Mouse (Mus musculus) small intestine, adult 2 months (tissue): ENCODE data around the gene 4930550C14Rik. TPM values are rescaled to one million over a fixed set of nuclear protein-coding genes. Genes with fewer than 3 reads are reported as not detected.
A peak's percentile ranks its signal among the peaks of the same experiment; 100 is the strongest.

Experiments
- H3K27ac ChIP-seq: fragments of 200-500 bp; 2 replicates; pipeline ENCODE4 v1.5.1; 2012; ENCODE audit warnings: low read depth, low read length, control low read depth, inconsistent platforms; ENCODE audit not compliant: insufficient read depth
- H3K27me3 ChIP-seq: fragments of 200-500 bp; 2 replicates; pipeline ENCODE4 v1.6.1; 2012; ENCODE audit warnings: mild to moderate bottlenecking, moderate library complexity, low read length, inconsistent platforms; ENCODE audit not compliant: control insufficient read depth, insufficient read depth
- H3K36me3 ChIP-seq: fragments of 200-500 bp; 2 replicates; pipeline ENCODE4 v1.6.1; 2012; ENCODE audit warnings: mild to moderate bottlenecking, low read length, control low read depth, inconsistent platforms; ENCODE audit not compliant: control insufficient read depth, insufficient read depth
- H3K4me1 ChIP-seq: fragments of 200-500 bp; 2 replicates; pipeline ENCODE4 v1.6.1; 2012; ENCODE audit warnings: low read length, inconsistent platforms, mixed read lengths; ENCODE audit not compliant: control insufficient read depth, insufficient read depth, insufficient read length
- H3K4me3 ChIP-seq: fragments of 200-500 bp; 2 replicates; pipeline ENCODE4 v1.5.1; 2012; ENCODE audit warnings: low read depth, mild to moderate bottlenecking, control low read depth, inconsistent platforms, low read length, moderate library complexity
- CTCF ChIP-seq: fragments of 200-500 bp; IDR thresholded peaks from 2 replicates; pipeline ENCODE4 v1.5.1; 2012; ENCODE audit warnings: low read depth, mild to moderate bottlenecking, control low read depth, inconsistent platforms, low read length, moderate library complexity, mixed read lengths; ENCODE audit not compliant: insufficient replicate concordance, insufficient read length; ENCODE audit errors: extremely low read depth
- POLR2A ChIP-seq: fragments of 200-500 bp; IDR thresholded peaks from 2 replicates; pipeline ENCODE4 v1.6.1; 2012; ENCODE audit warnings: low read depth, mild to moderate bottlenecking, control low read depth, inconsistent platforms, low read length, moderate library complexity
- WGBS: fragments of 180-500 bp; shearing (Covaris S2); methylation state at CpG from one replicate; pipeline ENCODE4 v1.1.7; 2018; 5-methylcytosine and 5-hydroxymethylcytosine counted together
- polyA plus RNA-seq: library from polyadenylated mRNA; depleted of rRNA; stranded (reverse); fragments of >200 nt; gene quantifications from 2 replicates; pipeline ENCODE4 v1.2.3, GENCODE M21; 2012; rRNA removed

Gene 4930550C14Rik
- polyA plus RNA-seq = not detected in 2 replicates

- TF ChIP-seq CTCF (no peak), POLR2A (no peak)
- H3K4me1 ChIP-seq = peaks cover 7% of the 10 kb centered on the region; the same call in 1 of the 2 replicates
- H3K27me3 ChIP-seq = no peaks in the 10 kb centered on the region
- WGBS = 6% methylated on average over 11 of the region's 11 CpGs
- H3K4me3 ChIP-seq = peak within 1 kb of the TSS; percentile 36
- peaks cover 6% of the 10 kb centered on the region for H3K36me3 ChIP-seq
- H3K27ac ChIP-seq = peak within 1 kb of the TSS; percentile 20
Measured at GRCm38 (mm10) chr9:53402291-53402711, at the start of gene 4930550C14Rik. 4930550C14Rik (plus strand) TSS chr9:53402325.

DNA sequence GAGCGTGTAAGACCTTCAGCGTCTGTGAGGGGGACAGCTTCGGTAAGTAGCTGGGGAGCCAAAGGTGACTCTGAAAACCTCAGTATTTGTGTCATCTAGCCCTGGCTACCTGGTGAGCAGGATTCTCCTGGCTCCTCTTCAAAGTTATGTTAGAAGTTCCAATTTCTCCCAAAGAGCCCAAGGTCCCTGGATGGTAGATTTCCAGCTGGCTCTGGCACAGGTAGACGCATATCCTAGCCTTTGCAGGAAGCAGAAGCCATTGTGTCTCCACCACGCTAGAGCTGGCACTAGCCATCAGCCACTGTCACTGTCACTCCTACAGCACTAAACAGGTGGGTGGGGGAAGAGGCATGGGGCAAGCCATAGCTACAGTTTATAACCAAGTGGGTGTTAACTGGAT, 49.0 kb upstream of the 4930550C14Rik start:
- H3K4me3 ChIP-seq = no peak overlapping the region
- WGBS = 84% methylated on average over 5 of the region's 5 CpGs
- H3K4me1 ChIP-seq = peaks cover 5% of the 10 kb centered on the region
- no peaks in the 10 kb centered on the region for H3K27me3 ChIP-seq
- no peaks in the 10 kb centered on the region for H3K36me3 ChIP-seq
- no peak overlapping the region for H3K27ac ChIP-seq
- TF ChIP-seq CTCF (no peak), POLR2A (no peak)

DNA sequence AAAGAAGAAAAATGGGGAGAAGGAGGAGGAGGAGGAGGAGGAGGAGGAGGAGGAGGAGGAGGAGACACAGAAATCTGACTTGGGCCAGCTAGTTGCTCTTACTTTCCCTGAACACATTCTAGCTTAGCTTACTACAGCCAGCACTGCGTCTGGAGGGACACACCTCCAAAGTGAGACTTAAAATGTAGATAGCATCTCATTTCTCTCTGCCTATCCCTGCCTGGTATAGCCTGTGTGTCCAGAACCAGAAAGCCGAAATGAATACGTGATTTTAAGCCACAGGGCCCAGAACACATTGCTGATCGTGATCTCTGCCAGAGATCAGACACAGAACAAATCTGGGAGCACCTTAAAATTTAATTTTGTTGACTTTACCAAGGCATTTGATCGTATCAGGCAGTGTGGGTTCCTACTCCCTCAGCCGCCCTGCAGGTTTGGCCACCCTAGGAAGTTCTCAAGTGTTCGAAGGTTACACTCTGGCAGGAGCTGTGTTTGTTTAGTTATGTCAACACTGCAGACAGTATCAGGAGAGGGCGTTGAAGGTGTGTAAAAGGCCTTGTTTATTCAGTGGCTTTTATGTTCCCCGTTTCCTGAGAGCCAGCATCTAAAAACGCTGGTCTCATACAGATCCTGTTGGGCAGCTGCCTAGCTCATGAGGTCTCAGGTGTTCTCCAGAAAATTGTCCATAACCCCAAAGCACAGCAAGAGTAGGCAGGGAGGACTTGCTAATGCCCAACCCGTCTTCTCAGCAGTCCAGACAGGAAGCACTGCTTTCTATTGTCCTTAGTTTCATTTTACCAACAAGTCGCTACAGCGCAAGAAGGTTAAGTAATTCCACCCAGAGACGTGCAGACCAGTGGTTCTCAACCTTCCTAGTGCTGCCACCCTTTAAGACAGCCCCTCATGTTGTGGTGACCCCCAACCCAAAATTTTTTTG, 45.6 kb upstream of the 4930550C14Rik start:
- Histone ChIP-seq H3K4me3 (peak overlapping the region; percentile 12; the same call in 1 of the 2 replicates), H3K36me3 (no peaks in the 10 kb centered on the region), H3K4me1 (peaks cover 8% of the 10 kb centered on the region; the same call in 1 of the 2 replicates), H3K27ac (peak overlapping the region; percentile 85), H3K27me3 (no peaks in the 10 kb centered on the region)
- no peak for TF ChIP-seq CTCF
- no peak; the same call in 1 of the 2 replicates for TF ChIP-seq POLR2A
- WGBS = 13% methylated on average over 14 of the region's 14 CpGs

DNA sequence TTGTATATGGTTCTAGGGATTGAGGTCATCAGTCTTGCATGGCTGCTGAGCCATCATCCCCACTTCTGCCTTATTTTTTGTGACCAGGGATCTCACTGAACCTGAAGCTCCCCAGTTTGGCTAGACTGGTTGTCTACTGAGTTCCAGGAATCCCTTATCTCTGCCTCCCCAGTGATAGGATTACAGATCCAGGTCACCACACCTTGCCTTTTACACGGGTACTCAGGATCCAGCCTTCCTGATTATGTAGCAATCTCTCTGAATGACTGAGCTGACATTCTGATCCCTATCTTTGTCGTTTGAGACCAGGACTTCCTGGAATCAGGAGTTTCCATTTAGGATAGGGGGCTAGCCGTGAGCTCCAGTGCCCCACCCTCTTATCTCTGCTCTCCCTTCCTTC, 30.8 kb upstream of the 4930550C14Rik start:
- WGBS = 19% methylated on average over 3 of the region's 3 CpGs
- TF ChIP-seq CTCF (no peak), POLR2A (no peak)
- peaks cover 28% of the 10 kb centered on the region for H3K4me1 ChIP-seq
- no peaks in the 10 kb centered on the region for H3K27me3 ChIP-seq
- peaks cover 32% of the 10 kb centered on the region for H3K36me3 ChIP-seq
- H3K27ac ChIP-seq = peak overlapping the region; percentile 82
- H3K4me3 ChIP-seq = no peak overlapping the region

DNA sequence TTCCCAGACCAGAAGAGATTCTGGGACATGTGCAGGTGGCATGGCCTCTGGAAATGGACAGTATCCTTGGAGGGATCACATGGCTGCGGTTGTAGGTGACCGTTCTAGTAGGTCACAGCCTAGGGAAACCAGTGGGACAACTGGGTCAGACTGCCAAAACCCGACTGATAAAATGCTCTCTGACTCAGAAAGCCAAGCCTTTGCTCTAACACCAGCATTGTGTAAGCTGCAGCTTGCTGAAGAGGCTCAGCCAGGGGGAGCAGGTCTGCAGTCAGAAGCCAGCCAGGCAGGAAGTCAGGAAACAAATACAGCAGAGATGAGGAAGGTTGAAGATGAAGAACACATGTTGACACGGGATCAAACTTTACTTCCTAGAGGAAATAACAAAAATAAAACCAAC, 26.2 kb upstream of the 4930550C14Rik start:
- TF ChIP-seq POLR2A (no peak), CTCF (peak; percentile 25; the same call in 1 of the 2 replicates)
- H3K27ac ChIP-seq = peak overlapping the region; percentile 77
- WGBS = 31% methylated on average over 4 of the region's 4 CpGs

GRCm38 (mm10) chr9:53376820-53377219, 25.3 kb upstream of the 4930550C14Rik start:
- Histone ChIP-seq H3K4me3 (no peak overlapping the region), H3K4me1 (peaks cover 27% of the 10 kb centered on the region; the same call in 1 of the 2 replicates), H3K36me3 (peaks cover 36% of the 10 kb centered on the region), H3K27ac (peak overlapping the region; percentile 84), H3K27me3 (no peaks in the 10 kb centered on the region)
- WGBS = 60% methylated on average over 13 of the region's 13 CpGs
- TF ChIP-seq CTCF (peak; percentile 55; the same call in 1 of the 2 replicates), POLR2A (no peak)

More for the DNA sequence above, 26.2 kb upstream of the 4930550C14Rik start:
- peaks cover 34% of the 10 kb centered on the region; the same call in 1 of the 2 replicates for H3K4me1 ChIP-seq
- H3K36me3 ChIP-seq = peaks cover 36% of the 10 kb centered on the region
- no peaks in the 10 kb centered on the region for H3K27me3 ChIP-seq
- H3K4me3 ChIP-seq = no peak overlapping the region

GRCm38 (mm10) chr9:53377597-53377996, 24.5 kb upstream of the 4930550C14Rik start:
- Histone ChIP-seq H3K27ac (peak overlapping the region; percentile 84), H3K27me3 (no peaks in the 10 kb centered on the region), H3K4me3 (no peak overlapping the region), H3K36me3 (peaks cover 31% of the 10 kb centered on the region), H3K4me1 (peaks cover 24% of the 10 kb centered on the region; the same call in 1 of the 2 replicates)
- TF ChIP-seq POLR2A (no peak), CTCF (no peak)
- WGBS = 8% methylated on average over 5 of the region's 5 CpGs
